Mouse (Mus musculus): ENCODE results near the gene Mprip. TPM values are rescaled to one million over a fixed set of nuclear protein-coding genes. Genes with fewer than 3 reads are reported as not detected.

Mprip gene
- polyA plus RNA-seq (2017; shearing (Covaris generic)), result 10 to 100 TPM; 30.0 to 58.6 TPM

GRCm38 (mm10) chr11:59661005-59661404 is at the start of gene Mprip:
Mprip (plus strand) TSS chr11:59661305.

GRCm38 (mm10) chr11:59787199-59787781 is 126.2 kb downstream of the Mprip start, which contains the start of gene Pld6:
Pld6 (minus strand) TSS chr11:59787645.

GRCm38 (mm10) chr11:59809670-59810474 is 148.8 kb downstream of the Mprip start, which contains the start of gene Flcn:
Flcn (minus strand) TSS chr11:59810016.

Other genes starting within 250 kb of the Mprip start
- gene Jmjd4, start 211.3 kb upstream of the Mprip start, polyA plus RNA-seq (2017; shearing (Covaris generic)), result 1 to 10 TPM; 8.7 to 9.5 TPM
- gene Snap47, start 210.1 kb upstream of the Mprip start, polyA plus RNA-seq (2017; shearing (Covaris generic)), result 10 to 100 TPM; 50.0 to 51.6 TPM
- 1 to 10 TPM; 3.1 to 3.7 TPM for gene Zfp867, start 188.8 kb upstream of the Mprip start, polyA plus RNA-seq (2017; shearing (Covaris generic))
- 10 to 100 TPM; 13.2 to 19.7 TPM for gene Zkscan17, start 134.6 kb upstream of the Mprip start, polyA plus RNA-seq (2017; shearing (Covaris generic))
- under 1 TPM in 1 of 2 experiments, not detected in 1; 0.11 TPM for gene Nlrp3, start 119.7 kb upstream of the Mprip start, polyA plus RNA-seq (2017; shearing (Covaris generic))
- gene Olfr222, start 85.1 kb upstream of the Mprip start, polyA plus RNA-seq (2017; shearing (Covaris generic)), result not detected
- not detected for gene Olfr223, start 68.0 kb upstream of the Mprip start, polyA plus RNA-seq (2017; shearing (Covaris generic))
- not detected for gene Pld6, start 126.3 kb downstream of the Mprip start, polyA plus RNA-seq (2017; shearing (Covaris generic))
- gene Flcn, start 148.7 kb downstream of the Mprip start, polyA plus RNA-seq (2017; shearing (Covaris generic)), result 10 to 100 TPM; 38.9 to 51.5 TPM
- gene Nt5m, start 178.1 kb downstream of the Mprip start, polyA plus RNA-seq (2017; shearing (Covaris generic)), result 10 to 100 TPM; 17.9 to 18.9 TPM
- gene Cops3, start 178.5 kb downstream of the Mprip start, polyA plus RNA-seq (2017; shearing (Covaris generic)), result 100 to 1,000 TPM in 1 of 2 experiments, 10 to 100 TPM in 1; 76.1 to 113 TPM

Data from activated CD4-positive, CD25-positive, alpha-beta regulatory T cell (primary cell).